Mouse (Mus musculus) forebrain, embryonic 15.5 days (tissue): ENCODE data around the gene Prpsap1. TPM values are rescaled to one million over a fixed set of nuclear protein-coding genes. Genes with fewer than 3 reads are reported as not detected.
"Not testable (repeated sequence)": the region's sequence is repeated elsewhere in the genome, so short reads cannot be mapped to it uniquely, and the experiment has no call there.

ENCODE experiments used
- ATAC-seq: fragments of 200-750 bp; cut with Nextera tagmentation; replicated peaks from 2 replicates; pipeline ENCODE4 v1.8.0; 2017; ENCODE audit warnings: mild to moderate bottlenecking, moderate TSS enrichment, moderate library complexity
- H3K27ac ChIP-seq: fragments of 300-500 bp; sonication (generic); replicated peaks from 2 replicates; pipeline ENCODE4 v1.5.1; 2015; ENCODE audit warnings: mild to moderate bottlenecking, inconsistent platforms
- H3K27me3 ChIP-seq: fragments of 300-500 bp; sonication (generic); 2 replicates; pipeline ENCODE4 v1.6.1; 2015; ENCODE audit warnings: inconsistent platforms
- H3K36me3 ChIP-seq: fragments of 300-500 bp; sonication (generic); 2 replicates; pipeline ENCODE4 v1.6.1; 2015; ENCODE audit warnings: mild to moderate bottlenecking, inconsistent platforms
- H3K4me1 ChIP-seq: fragments of 300-500 bp; sonication (generic); 2 replicates; pipeline ENCODE4 v1.6.1; 2015; ENCODE audit warnings: inconsistent platforms
- H3K4me2 ChIP-seq: fragments of 300-500 bp; sonication (generic); replicated peaks from 2 replicates; pipeline ENCODE4 v1.6.1; 2015; ENCODE audit warnings: mild to moderate bottlenecking, inconsistent platforms
- H3K4me3 ChIP-seq: fragments of 300-500 bp; sonication (generic); 2 replicates; pipeline ENCODE4 v1.5.1; 2015; ENCODE audit warnings: mild to moderate bottlenecking, inconsistent platforms
- H3K9ac ChIP-seq: fragments of 300-500 bp; sonication (generic); replicated peaks from 2 replicates; pipeline ENCODE4 v1.6.1; 2015; ENCODE audit warnings: mild to moderate bottlenecking, inconsistent platforms
- H3K9me3 ChIP-seq: fragments of 300-500 bp; sonication (generic); 2 replicates; pipeline ENCODE4 v1.6.1; 2016; ENCODE audit warnings: inconsistent platforms
- WGBS: fragments of 180-500 bp; shearing (Covaris S2); methylation state at CpG from one replicate; pipeline ENCODE4 v1.1.7; 2015; ENCODE audit warnings: mixed read lengths; 5-methylcytosine and 5-hydroxymethylcytosine counted together
- polyA plus RNA-seq: library from polyadenylated mRNA; unstranded; fragments of >200 nt; fragmentation: Nextera tagmentation; extraction: Ambion mirVana; gene quantifications from 2 replicates; pipeline ENCODE4 v1.2.1, GENCODE M21; 2015

Prpsap1 gene
- polyA plus RNA-seq, 1 experiment from 2014 or later, result 193 TPM

- no peak overlapping the region for H3K4me2 ChIP-seq
- H3K9me3 ChIP-seq, result no peaks in the 10 kb centered on the region
- 0 out of 2 replicates have a peak, but pooled peaks cover 3% of the 10 kb centered on the region for H3K4me1 ChIP-seq
- no peak overlapping the region for H3K27ac ChIP-seq
- no peak overlapping the region for H3K4me3 ChIP-seq
- 70% methylated on average over 7 of the region's 7 CpGs for WGBS
- H3K9ac ChIP-seq, result no peak overlapping the region
- no peak for ATAC-seq
- H3K27me3 ChIP-seq, result 0 out of 2 replicates have a peak, but pooled peaks cover 2% of the 10 kb centered on the region
- H3K36me3 ChIP-seq, result no peaks in the 10 kb centered on the region
Measured at GRCm38 (mm10) chr11:116511301-116511868, 17.4 kb upstream of the Prpsap1 start.

DNA sequence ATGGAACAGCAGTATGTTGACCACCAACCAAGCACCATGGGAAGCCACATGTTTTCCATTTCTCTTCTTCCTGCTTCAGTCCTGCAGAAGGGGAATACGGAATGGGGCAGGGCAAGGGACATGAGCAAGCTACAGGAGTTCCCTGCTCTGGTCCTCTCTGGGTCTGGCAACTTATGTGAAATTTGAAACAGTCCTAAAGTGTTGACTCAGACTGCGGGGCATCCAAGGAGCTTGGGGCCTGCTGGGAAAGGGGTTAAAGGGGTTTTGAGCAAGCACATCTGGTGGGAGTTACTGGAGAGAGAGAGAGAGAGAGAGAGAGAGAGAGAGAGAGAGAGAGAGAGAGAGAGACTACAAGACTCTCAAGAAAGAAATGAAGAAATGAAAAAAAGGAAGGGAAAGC, 14.7 kb upstream of the Prpsap1 start:
- no peak for ATAC-seq
- H3K36me3 ChIP-seq, result no peaks in the 10 kb centered on the region
- H3K9ac ChIP-seq, result no peak overlapping the region
- no peak overlapping the region for H3K27ac ChIP-seq
- H3K4me1 ChIP-seq, result no peaks in the 10 kb centered on the region
- no peak overlapping the region for H3K4me2 ChIP-seq
- WGBS, result 80% methylated on average over 2 of the region's 2 CpGs
- H3K27me3 ChIP-seq, result no peaks in the 10 kb centered on the region
- no peak overlapping the region for H3K4me3 ChIP-seq
- H3K9me3 ChIP-seq, result no peaks in the 10 kb centered on the region

DNA sequence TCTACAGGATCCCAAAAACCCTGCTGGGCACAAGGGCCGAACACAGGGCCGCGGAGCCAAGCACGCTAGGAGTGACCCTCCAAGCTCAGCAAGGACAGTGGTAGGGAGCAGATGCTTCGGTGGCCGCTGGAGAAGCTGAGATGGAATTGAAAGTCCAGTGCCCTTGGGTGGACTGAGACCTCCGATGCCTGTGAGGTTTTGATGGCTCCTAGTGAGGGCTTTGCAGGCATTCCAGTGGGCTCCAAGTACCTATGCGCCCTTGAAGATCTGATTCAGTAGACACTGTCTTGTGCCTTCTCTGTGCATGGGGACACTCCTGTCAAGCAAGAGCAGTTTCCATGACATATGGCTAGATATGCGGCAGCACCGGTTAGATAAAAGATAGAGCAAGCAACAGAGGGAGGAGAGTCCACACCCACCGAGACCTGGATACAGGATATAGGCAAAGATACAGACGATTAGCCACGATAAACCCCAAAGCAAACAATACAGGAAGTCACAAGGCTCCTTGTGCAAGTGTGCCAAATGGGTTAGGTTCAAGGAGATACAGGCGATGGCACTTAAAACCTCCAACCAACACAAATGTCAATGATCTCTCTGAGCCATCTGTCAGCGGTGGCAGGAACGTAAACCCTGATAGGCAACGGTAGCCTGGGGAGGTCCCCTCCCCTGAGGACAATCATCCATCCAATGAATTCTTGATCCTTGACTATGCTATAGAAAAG, 12.3 kb upstream of the Prpsap1 start:
- 88% methylated on average over 17 of the region's 17 CpGs for WGBS
- H3K36me3 ChIP-seq, result no peaks in the 10 kb centered on the region
- no peak overlapping the region for H3K4me3 ChIP-seq
- H3K9me3 ChIP-seq, result no peaks in the 10 kb centered on the region
- H3K4me2 ChIP-seq, result no peak overlapping the region
- H3K4me1 ChIP-seq, result 0 out of 2 replicates have a peak, but pooled peaks cover under 1% of the 10 kb centered on the region
- H3K27me3 ChIP-seq, result no peaks in the 10 kb centered on the region
- no peak overlapping the region for H3K27ac ChIP-seq
- no peak overlapping the region for H3K9ac ChIP-seq
- no peak for ATAC-seq

GRCm38 (mm10) chr11:116505573-116505972, 11.6 kb upstream of the Prpsap1 start:
- no peak overlapping the region for H3K27ac ChIP-seq
- no peak for ATAC-seq
- H3K9me3 ChIP-seq, result no peaks in the 10 kb centered on the region
- no peak overlapping the region for H3K4me3 ChIP-seq
- H3K9ac ChIP-seq, result no peak overlapping the region
- H3K4me2 ChIP-seq, result no peak overlapping the region
- no peaks in the 10 kb centered on the region for H3K36me3 ChIP-seq
- no peaks in the 10 kb centered on the region for H3K27me3 ChIP-seq
- WGBS, result 76% methylated on average over 5 of the region's 5 CpGs
- H3K4me1 ChIP-seq, result peaks cover 5% of the 10 kb centered on the region; the same call in 1 of the 2 replicates

DNA sequence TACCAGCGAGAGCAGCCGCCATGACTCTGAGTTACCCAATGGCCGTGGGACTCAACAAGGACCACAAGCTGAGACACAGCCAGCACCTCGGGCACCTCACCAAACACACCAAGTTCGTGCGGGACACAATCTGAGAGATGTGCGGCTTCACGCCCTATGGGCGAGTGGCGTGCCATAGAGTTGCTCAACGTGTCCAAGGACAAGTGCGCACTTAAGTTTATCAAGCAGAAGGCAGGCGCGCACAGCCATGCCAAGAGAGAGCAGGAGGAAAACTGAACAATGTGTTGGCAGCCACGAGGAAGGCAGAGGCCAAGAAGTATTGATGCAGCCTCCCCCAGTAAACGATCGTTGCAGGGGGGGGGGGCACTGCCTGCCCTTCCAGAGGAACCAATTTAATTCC, 10.5 kb upstream of the Prpsap1 start:
- no peak overlapping the region for H3K4me2 ChIP-seq
- no peak overlapping the region for H3K4me3 ChIP-seq
- H3K27me3 ChIP-seq, result no peaks in the 10 kb centered on the region
- no peak overlapping the region for H3K9ac ChIP-seq
- no peak overlapping the region for H3K27ac ChIP-seq
- 82% methylated on average over 17 of the region's 17 CpGs for WGBS
- H3K4me1 ChIP-seq, result peaks cover 5% of the 10 kb centered on the region; the same call in 1 of the 2 replicates
- H3K36me3 ChIP-seq, result no peaks in the 10 kb centered on the region
- no peak for ATAC-seq
- no peaks in the 10 kb centered on the region for H3K9me3 ChIP-seq

DNA sequence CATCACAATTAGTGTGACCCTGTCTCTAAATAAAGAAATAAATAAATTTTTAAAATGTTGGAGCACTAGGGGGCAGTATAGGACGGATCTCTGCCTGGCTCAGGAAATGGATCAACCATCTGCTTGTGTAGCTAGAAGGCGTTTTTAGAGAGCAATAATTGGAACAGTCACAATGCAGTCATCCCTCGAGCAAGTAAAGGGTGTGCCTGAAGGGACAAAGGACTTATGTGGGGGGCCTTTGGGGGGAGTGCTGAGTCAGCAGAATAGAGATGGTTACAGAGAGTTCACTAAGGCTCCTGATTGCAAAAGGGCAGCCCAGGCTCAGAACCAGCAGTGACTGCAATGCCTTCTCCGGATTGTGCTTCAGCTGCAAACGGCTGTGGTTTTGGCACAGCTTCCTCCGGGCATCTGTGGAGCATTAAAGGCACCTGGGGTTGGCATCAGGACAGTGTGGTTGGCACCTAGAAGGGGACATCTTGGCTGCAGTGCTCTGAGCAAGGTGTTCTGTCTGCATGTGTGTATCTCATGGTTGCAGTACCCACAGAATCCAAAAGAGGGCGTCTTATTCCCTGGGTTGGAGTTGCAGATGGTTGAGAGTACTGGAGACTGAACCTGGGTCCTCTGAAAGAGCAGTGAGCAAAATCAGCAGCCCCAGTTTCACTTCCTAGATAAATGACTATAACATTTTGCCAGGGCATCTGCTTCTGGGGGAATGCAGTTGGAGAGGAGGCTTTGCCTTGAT, 7.2 kb upstream of the Prpsap1 start:
- peaks cover 9% of the 10 kb centered on the region for H3K4me1 ChIP-seq
- H3K9ac ChIP-seq, result no peak overlapping the region
- H3K4me3 ChIP-seq, result no peak overlapping the region
- H3K4me2 ChIP-seq, result no peak overlapping the region
- WGBS, result 18% methylated on average over 7 of the region's 7 CpGs
- H3K36me3 ChIP-seq, result no peaks in the 10 kb centered on the region
- H3K27me3 ChIP-seq, result no peaks in the 10 kb centered on the region
- no peaks in the 10 kb centered on the region for H3K9me3 ChIP-seq
- peak; percentile 43 for ATAC-seq
- H3K27ac ChIP-seq, result peak overlapping the region; percentile 78

DNA sequence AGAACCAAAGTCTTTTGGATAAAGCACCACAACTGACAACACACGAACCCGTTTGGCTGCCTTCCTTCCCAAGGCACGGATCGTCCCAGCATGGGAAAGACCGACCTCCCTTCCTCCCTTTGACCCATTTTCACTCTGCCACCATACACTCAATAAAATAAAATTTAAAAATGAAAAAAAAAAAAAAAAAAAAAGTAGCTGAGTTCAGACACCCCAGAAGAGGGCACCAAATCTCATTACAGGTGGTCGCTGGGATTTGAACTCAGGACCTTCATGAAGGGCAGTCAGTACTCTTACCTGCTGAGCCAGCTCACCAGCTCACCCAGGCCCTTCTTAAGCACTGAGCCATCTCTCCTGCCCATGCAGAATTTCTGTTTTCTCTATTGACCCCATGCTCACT, 5.0 kb upstream of the Prpsap1 start:
- WGBS, result 45% methylated on average over 6 of the region's 6 CpGs
- no peak for ATAC-seq
- no peak overlapping the region for H3K4me3 ChIP-seq
- no peak overlapping the region for H3K4me2 ChIP-seq
- no peak overlapping the region for H3K9ac ChIP-seq
- H3K36me3 ChIP-seq, result no peaks in the 10 kb centered on the region
- no peaks in the 10 kb centered on the region for H3K27me3 ChIP-seq
- H3K9me3 ChIP-seq, result no peaks in the 10 kb centered on the region
- H3K27ac ChIP-seq, result no peak overlapping the region
- peaks cover 15% of the 10 kb centered on the region for H3K4me1 ChIP-seq

GRCm38 (mm10) chr11:116498596-116498995, 4.6 kb upstream of the Prpsap1 start:
- Histone ChIP-seq H3K27ac (no peak overlapping the region), H3K36me3 (no peaks in the 10 kb centered on the region), H3K4me2 (peak overlapping the region; percentile 36), H3K4me3 (peak overlapping the region; percentile 24), H3K9ac (0 out of 2 replicates have a peak overlapping the region, but pooled peaks have one; percentile 22), H3K4me1 (peaks cover 15% of the 10 kb centered on the region), H3K9me3 (no peaks in the 10 kb centered on the region), H3K27me3 (no peaks in the 10 kb centered on the region)
- no peak for ATAC-seq
- 32% methylated on average over 34 of the region's 34 CpGs for whole genome bisulfite sequencing

GRCm38 (mm10) chr11:116497313-116497712, 3.3 kb upstream of the Prpsap1 start:
- no peaks in the 10 kb centered on the region for H3K9me3 ChIP-seq
- no peak overlapping the region for H3K4me2 ChIP-seq
- no peak overlapping the region for H3K27ac ChIP-seq
- WGBS, result 86% methylated on average over 4 of the region's 4 CpGs
- peaks cover 15% of the 10 kb centered on the region for H3K4me1 ChIP-seq
- H3K36me3 ChIP-seq, result no peaks in the 10 kb centered on the region
- H3K9ac ChIP-seq, result no peak overlapping the region
- no peaks in the 10 kb centered on the region for H3K27me3 ChIP-seq
- no peak for ATAC-seq
- H3K4me3 ChIP-seq, result no peak overlapping the region

DNA sequence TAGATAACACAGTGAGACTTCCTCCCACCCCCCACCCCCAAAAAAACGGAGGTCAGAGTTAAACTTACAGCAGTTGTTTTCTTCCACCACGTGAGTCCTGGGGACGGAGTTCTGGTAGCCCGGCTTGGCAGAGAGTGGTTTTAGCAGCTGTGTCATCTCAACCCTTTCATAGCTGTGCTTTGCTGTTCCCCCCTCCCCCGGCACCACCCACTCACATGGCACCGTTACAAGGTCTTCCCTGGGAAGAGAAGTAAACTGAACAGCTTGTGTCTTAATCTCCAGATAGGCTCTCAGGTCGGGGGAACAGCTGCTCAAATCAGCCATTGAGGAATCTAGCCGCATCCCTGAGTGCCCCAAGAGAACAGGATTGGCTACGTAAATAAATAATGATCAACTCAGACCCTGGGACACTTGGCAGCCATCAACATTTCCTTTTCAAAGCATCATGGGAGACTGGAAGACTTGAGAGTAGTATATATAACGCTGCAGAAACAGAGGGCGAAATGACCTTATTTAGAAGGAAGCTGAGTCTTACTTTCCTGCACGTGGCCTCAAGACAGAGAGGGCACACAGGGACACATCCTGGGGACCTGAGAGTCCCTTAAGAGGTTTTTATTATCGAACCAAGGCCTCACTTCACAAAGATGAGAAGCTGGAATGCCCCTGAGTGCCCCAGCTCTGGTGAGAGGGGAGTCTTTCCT, 622 bp upstream of the Prpsap1 start:
- no peak overlapping the region for H3K27ac ChIP-seq
- 51% methylated on average over 13 of the region's 13 CpGs for WGBS

GRCm38 (mm10) chr11:116493191-116493590, 811 bp downstream of the Prpsap1 start:
- Histone ChIP-seq H3K9me3 (no peaks in the 10 kb centered on the region), H3K4me1 (peaks cover 20% of the 10 kb centered on the region), H3K27me3 (no peaks in the 10 kb centered on the region), H3K4me3 (no peak overlapping the region), H3K27ac (no peak overlapping the region), H3K9ac (no peak overlapping the region), H3K36me3 (no peaks in the 10 kb centered on the region), H3K4me2 (no peak overlapping the region)
- no peak for ATAC-seq
- 89% methylated on average over 5 of the region's 5 CpGs for WGBS

More for the DNA sequence above, 622 bp upstream of the Prpsap1 start:
- Histone ChIP-seq H3K4me3 (no peak overlapping the region), H3K4me1 (peaks cover 15% of the 10 kb centered on the region), H3K9ac (no peak overlapping the region), H3K27me3 (no peaks in the 10 kb centered on the region), H3K9me3 (no peaks in the 10 kb centered on the region), H3K36me3 (no peaks in the 10 kb centered on the region), H3K4me2 (no peak overlapping the region)
- no peak for ATAC-seq

DNA sequence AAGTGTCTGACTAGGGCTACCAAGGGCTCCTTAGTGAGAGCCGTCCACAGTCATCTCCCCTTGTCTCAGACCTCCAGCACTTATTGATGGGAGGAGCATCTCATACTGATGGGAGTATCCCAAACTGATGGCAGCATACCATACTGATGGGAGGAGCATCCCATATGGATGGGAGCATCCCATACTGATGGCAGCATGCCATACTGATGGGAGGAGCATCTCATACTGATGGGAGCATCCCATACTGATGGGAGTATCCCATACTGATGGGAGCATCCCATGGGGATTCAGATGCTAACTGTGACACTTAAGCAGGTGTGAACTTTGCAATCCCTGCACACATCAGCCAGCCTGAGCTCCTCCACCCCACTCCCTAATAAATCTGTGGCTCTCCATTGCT, 1.5 kb downstream of the Prpsap1 start:
- not testable (repeated sequence) for H3K4me2 ChIP-seq, H3K4me3 ChIP-seq, H3K27me3 ChIP-seq, ATAC-seq, H3K27ac ChIP-seq, H3K36me3 ChIP-seq, H3K9me3 ChIP-seq, H3K9ac ChIP-seq
- 80% methylated on average over 1 of the region's 1 CpGs for WGBS
- H3K4me1 ChIP-seq, result peaks cover 20% of the 10 kb centered on the region
